Mouse (Mus musculus) heart, postnatal 10 days (tissue): Measurements from ENCODE around the gene Cav1. TPM values are rescaled to one million over a fixed set of nuclear protein-coding genes. Genes with fewer than 3 reads are reported as not detected.

Source experiments
- DNase-seq, 2 experiments: peaks; one replicate each; pipeline ENCODE4 v3.0.0; 2021
- intact Hi-C: fragments of 180-260 bp; cut with DNase I; formaldehyde crosslinking; loops from one replicate; pipeline ENCODE4 v1.15.1; 2025
- total RNA-seq, 2 experiments: library from RNA; stranded (reverse); gene quantifications; 2 replicates each; pipeline ENCODE4 v1.2.3; 2021

Cav1 gene
- total RNA-seq, 2 experiments from 2014 or later: 562 to 563 TPM

- DNase-seq: no peak
- intact Hi-C loops: no loop called here
Measured at GRCm38 (mm10) chr6:17316294-17317166, 10.4 kb downstream of the Cav1 start.

- intact Hi-C loops: no loop called here
- no peak for DNase-seq
Measured at GRCm38 (mm10) chr6:17317167-17317524, 11.0 kb downstream of the Cav1 start.

- no peak for DNase-seq
- intact Hi-C loops: no loop called here
Measured at GRCm38 (mm10) chr6:17317944-17318343, 11.8 kb downstream of the Cav1 start.

- intact Hi-C loops: no loop called here
- no peak for DNase-seq
Measured at GRCm38 (mm10) chr6:17321976-17322375, 15.8 kb downstream of the Cav1 start.

GRCm38 (mm10) chr6:17327216-17327615, 21.1 kb downstream of the Cav1 start:
- no peak for DNase-seq
- intact Hi-C loops: no loop called here

- intact Hi-C loops: no loop called here
- DNase-seq: no peak
Measured at GRCm38 (mm10) chr6:17329801-17330200, 23.7 kb downstream of the Cav1 start.

GRCm38 (mm10) chr6:17337724-17338123, 31.6 kb downstream of the Cav1 start:
- no peak for DNase-seq
- intact Hi-C loops: no loop called here

GRCm38 (mm10) chr6:17340406-17340805, 34.3 kb downstream of the Cav1 start:
- intact Hi-C loops: no loop called here
- DNase-seq: no peak

- no peak for DNase-seq
- intact Hi-C loops: no loop called here
Measured at GRCm38 (mm10) chr6:17348011-17348410, 41.9 kb downstream of the Cav1 start.

GRCm38 (mm10) chr6:17350803-17351202, 44.7 kb downstream of the Cav1 start:
- intact Hi-C loops: no loop called here
- no peak for DNase-seq

GRCm38 (mm10) chr6:17358896-17359690, 53.0 kb downstream of the Cav1 start:
- DNase-seq: peak; percentile 58 to 76
- intact Hi-C loops: loop anchor here (1.0 to 5.0 kb wide), 6 partner anchors 52 to 332 kb away; partner anchors contain the start of gene Cav1

GRCm38 (mm10) chr6:17362771-17363170, 56.6 kb downstream of the Cav1 start:
- intact Hi-C loops: loop anchor here (1.0 to 2.0 kb wide), 2 partner anchors 100 to 227 kb away; partner anchors contain the start of gene Met
- DNase-seq: no peak

- intact Hi-C loops: loop anchor here (2.0 kb wide), 1 partner anchor 99 kb away; the partner anchor contains the start of gene Met
- DNase-seq: no peak
Measured at GRCm38 (mm10) chr6:17363446-17364179, 57.5 kb downstream of the Cav1 start.

- intact Hi-C loops: no loop called here
- no peak for DNase-seq
Measured at GRCm38 (mm10) chr6:17374326-17374725, 68.2 kb downstream of the Cav1 start.

- DNase-seq: no peak
- intact Hi-C loops: no loop called here
Measured at GRCm38 (mm10) chr6:17377371-17377770, 71.2 kb downstream of the Cav1 start.

GRCm38 (mm10) chr6:17380102-17380501, 74.0 kb downstream of the Cav1 start:
- intact Hi-C loops: no loop called here
- DNase-seq: no peak

- no peak for DNase-seq
- intact Hi-C loops: no loop called here
Measured at GRCm38 (mm10) chr6:17381690-17382089, 75.6 kb downstream of the Cav1 start.

GRCm38 (mm10) chr6:17385531-17385930, 79.4 kb downstream of the Cav1 start:
- intact Hi-C loops: no loop called here
- DNase-seq: no peak

- intact Hi-C loops: no loop called here
- no peak for DNase-seq
Measured at GRCm38 (mm10) chr6:17387991-17388710, 82.0 kb downstream of the Cav1 start.
